Mouse (Mus musculus) heart, embryonic 15.5 days (tissue): Measurements from ENCODE around the gene Ankub1. TPM values are rescaled to one million over a fixed set of nuclear protein-coding genes. Genes with fewer than 3 reads are reported as not detected.

ENCODE experiments used
- ATAC-seq: fragments of 200-750 bp; cut with Nextera tagmentation; replicated peaks from 2 replicates; pipeline ENCODE4 v1.8.0; 2017; ENCODE audit warnings: low read depth, moderate TSS enrichment; ENCODE audit not compliant: insufficient number of reproducible peaks, insufficient read depth, low FRiP score
- H3K27ac ChIP-seq: fragments of 300-500 bp; sonication (generic); 2 replicates; pipeline ENCODE4 v1.5.1; 2015; ENCODE audit warnings: mild to moderate bottlenecking, inconsistent platforms
- H3K27me3 ChIP-seq: fragments of 300-500 bp; sonication (generic); 2 replicates; pipeline ENCODE4 v1.6.1; 2015; ENCODE audit warnings: inconsistent platforms
- H3K36me3 ChIP-seq: fragments of 300-500 bp; sonication (generic); 2 replicates; pipeline ENCODE4 v1.6.1; 2015; ENCODE audit warnings: mild to moderate bottlenecking, inconsistent platforms
- H3K4me1 ChIP-seq: fragments of 300-500 bp; sonication (generic); replicated peaks from 2 replicates; pipeline ENCODE4 v1.6.1; 2015; ENCODE audit warnings: inconsistent platforms
- H3K4me2 ChIP-seq: fragments of 300-500 bp; sonication (generic); 2 replicates; pipeline ENCODE4 v1.6.1; 2015; ENCODE audit warnings: inconsistent platforms, mild to moderate bottlenecking, moderate library complexity
- H3K4me3 ChIP-seq: fragments of 300-500 bp; sonication (generic); 2 replicates; pipeline ENCODE4 v1.5.1; 2015; ENCODE audit warnings: mild to moderate bottlenecking, inconsistent platforms
- H3K9ac ChIP-seq: fragments of 300-500 bp; sonication (generic); 2 replicates; pipeline ENCODE4 v1.6.1; 2015; ENCODE audit warnings: mild to moderate bottlenecking, inconsistent platforms
- H3K9me3 ChIP-seq: fragments of 300-500 bp; sonication (generic); replicated peaks from 2 replicates; pipeline ENCODE4 v1.6.1; 2016; ENCODE audit warnings: inconsistent platforms
- WGBS: fragments of 180-500 bp; shearing (Covaris S2); methylation state at CpG from one replicate; pipeline ENCODE4 v1.1.7; 2015; ENCODE audit warnings: mixed read lengths; 5-methylcytosine and 5-hydroxymethylcytosine counted together
- microRNA-seq: library from miRNA; unstranded; fragments of <30 nt; microRNA quantifications from one replicate; pipeline ENCODE4, GENCODE M21; 2016
- polyA plus RNA-seq: library from polyadenylated mRNA; unstranded; fragments of >200 nt; fragmentation: Nextera tagmentation; extraction: Ambion mirVana; gene quantifications from 2 replicates; pipeline ENCODE4 v1.2.1, GENCODE M21; 2015

Gene Ankub1
- polyA plus RNA-seq, 1 experiment from 2014 or later, result not detected

DNA sequence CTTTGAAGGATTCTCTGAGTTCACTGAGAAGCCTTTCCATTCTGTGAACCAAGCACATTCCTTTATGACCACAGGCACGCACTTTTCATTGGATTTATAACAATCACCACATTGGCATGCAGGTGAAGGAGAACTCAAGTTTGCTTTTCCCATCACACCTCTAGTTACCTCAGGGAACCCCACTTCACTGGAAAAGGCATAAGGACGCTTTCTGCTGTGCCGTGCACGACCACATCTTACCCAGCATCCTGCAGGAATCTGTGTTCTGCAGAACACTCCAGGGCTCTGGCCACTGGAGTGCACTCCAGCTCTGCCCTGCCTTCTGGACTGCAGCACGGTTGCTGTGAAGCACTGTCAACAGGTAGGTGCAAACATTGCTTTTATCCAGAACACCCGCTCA is 55.0 kb downstream of the Ankub1 start:
- no peak overlapping the region for H3K9ac ChIP-seq
- H3K36me3 ChIP-seq, result no peaks in the 10 kb centered on the region
- H3K9me3 ChIP-seq, result no peaks in the 10 kb centered on the region
- H3K4me2 ChIP-seq, result no peak overlapping the region
- H3K4me3 ChIP-seq, result no peak overlapping the region
- no peaks in the 10 kb centered on the region for H3K27me3 ChIP-seq
- no peaks in the 10 kb centered on the region for H3K4me1 ChIP-seq
- no peak overlapping the region for H3K27ac ChIP-seq
- ATAC-seq, result no peak
- 60% methylated on average over 6 of the region's 6 CpGs for WGBS

DNA sequence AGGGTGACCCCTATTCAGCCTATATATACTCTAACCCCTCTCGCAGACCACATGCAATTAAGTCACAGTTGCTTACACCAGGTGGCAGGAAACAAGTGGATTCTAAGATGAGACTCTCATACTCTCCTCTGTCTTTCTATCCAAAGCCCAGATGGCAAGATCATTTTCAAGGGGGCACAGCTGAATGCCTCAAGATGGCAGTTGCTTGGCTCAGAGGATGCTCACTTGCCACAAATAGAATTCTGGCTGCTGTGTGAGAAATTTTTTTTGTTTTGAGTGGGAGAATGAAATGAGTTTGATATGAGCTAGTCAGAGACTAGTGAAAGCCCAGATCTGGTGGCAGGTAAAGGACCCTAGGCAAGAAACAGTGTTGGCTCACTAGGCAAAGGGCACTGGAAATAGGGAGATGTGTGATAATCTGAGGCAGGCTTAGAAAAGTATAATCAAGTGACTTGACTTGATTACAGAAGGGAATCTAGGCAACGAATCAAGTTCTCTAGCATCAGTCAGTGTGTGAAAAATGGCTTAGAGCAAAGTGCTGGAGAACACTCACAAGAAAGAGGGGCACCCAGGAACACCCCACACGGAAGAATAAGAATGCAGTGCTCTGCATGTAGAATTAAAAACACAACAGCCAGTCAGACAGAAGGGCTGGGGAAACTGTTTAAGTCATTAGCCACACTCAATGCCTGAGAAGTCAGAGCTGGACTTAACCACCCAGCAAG is 57.7 kb downstream of the Ankub1 start:
- Histone ChIP-seq H3K9me3 (no peaks in the 10 kb centered on the region), H3K9ac (no peak overlapping the region), H3K36me3 (no peaks in the 10 kb centered on the region), H3K27me3 (no peaks in the 10 kb centered on the region), H3K27ac (no peak overlapping the region), H3K4me2 (no peak overlapping the region), H3K4me3 (no peak overlapping the region), H3K4me1 (no peaks in the 10 kb centered on the region)
- WGBS, result 58% methylated on average over 3 of the region's 3 CpGs
- ATAC-seq, result no peak

DNA sequence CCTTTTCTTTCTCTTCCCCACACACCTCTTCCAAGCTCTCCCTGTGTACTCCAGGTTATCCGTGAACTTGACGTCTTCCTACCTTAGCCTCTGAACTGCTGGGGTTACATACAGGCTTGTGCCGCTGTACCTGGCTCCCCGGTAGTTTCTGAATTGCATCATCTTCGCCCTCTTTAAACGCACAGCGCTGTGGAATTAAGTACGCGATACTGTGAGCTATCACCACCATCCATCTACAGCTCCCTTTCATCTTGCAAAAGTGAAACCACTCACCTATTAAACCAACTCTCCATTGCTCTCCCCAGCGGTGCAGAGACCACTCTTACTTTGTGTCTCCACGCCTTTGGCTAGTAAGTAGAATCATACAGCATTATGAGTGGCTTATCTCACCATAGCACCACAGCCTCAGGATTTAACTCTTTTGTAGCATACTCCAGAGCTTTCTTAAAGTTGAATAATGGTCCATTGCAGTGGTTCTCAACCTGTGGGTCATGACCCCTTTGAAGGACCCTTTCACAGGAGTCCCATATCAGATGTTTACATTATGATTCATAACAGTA is 65.6 kb downstream of the Ankub1 start:
- H3K9me3 ChIP-seq, result no peaks in the 10 kb centered on the region
- no peak overlapping the region for H3K9ac ChIP-seq
- 0 out of 2 replicates have a peak, but pooled peaks cover 4% of the 10 kb centered on the region for H3K4me1 ChIP-seq
- H3K4me3 ChIP-seq, result no peak overlapping the region
- H3K27ac ChIP-seq, result no peak overlapping the region
- H3K36me3 ChIP-seq, result no peaks in the 10 kb centered on the region
- ATAC-seq, result no peak
- no peaks in the 10 kb centered on the region for H3K27me3 ChIP-seq
- no peak overlapping the region for H3K4me2 ChIP-seq
- WGBS, result 64% methylated on average over 11 of the region's 11 CpGs

DNA sequence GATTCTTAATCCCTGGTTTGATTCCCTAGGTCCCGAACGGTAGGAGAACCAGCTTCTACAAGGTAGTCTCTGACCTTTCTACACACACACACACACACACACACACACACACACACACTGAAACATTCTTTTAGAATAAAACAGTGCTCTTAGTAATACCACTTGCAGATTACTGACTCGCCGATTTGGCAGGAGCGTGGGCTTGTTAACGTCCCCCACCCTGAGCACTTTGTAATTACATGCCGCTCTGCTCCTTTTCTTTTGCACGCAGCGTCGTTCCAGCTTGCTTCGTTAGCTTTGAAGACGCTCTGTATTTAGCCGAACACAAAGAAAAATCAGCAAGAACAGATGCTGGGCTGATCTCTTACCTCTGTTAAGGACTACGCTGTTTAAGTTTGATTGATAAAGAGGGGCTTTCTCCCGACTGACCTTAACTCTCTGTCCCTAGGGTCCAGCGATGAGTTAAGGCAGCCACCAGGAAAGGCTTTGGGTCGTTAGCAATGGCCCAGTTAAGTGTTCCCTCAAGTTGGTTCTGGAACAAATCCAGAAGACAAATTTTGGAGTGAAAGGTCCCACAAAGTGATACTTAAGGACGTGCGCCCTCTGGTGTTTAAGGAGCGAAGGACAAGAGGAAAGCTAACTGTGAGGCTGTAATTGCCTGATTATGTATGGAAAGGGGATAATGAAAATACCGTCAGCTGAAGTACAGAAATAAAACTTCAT is 67.2 kb downstream of the Ankub1 start:
- 0 out of 2 replicates have a peak, but pooled peaks have one; percentile 35 for ATAC-seq
- no peaks in the 10 kb centered on the region for H3K9me3 ChIP-seq
- WGBS, result 28% methylated on average over 21 of the region's 21 CpGs

DNA sequence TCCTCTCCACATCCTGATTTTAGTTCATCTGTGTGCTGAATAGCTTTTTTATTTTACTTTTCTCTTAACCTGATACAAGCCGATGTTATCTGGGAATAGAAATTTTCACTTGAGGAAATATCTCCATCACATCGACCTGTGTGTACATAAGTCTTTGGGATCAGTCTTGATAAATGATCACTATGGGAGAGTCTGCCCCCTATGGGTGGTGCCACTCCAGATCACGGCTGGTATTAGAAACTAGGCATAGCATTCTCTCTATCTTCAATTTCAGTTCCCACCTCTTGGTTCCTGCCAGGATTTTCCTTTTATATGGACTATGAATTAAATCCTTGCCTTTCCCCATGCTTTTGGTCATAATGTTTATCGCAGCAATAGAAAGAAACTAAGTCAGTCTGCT is 72.9 kb downstream of the Ankub1 start:
- H3K4me1 ChIP-seq, result no peaks in the 10 kb centered on the region
- ATAC-seq, result no peak
- no peak overlapping the region for H3K27ac ChIP-seq
- H3K4me2 ChIP-seq, result no peak overlapping the region
- no peaks in the 10 kb centered on the region for H3K27me3 ChIP-seq
- H3K4me3 ChIP-seq, result no peak overlapping the region
- H3K9me3 ChIP-seq, result no peaks in the 10 kb centered on the region
- H3K36me3 ChIP-seq, result no peaks in the 10 kb centered on the region
- no peak overlapping the region for H3K9ac ChIP-seq
- WGBS, result 69% methylated on average over 4 of the region's 4 CpGs

More for the DNA sequence above, 67.2 kb downstream of the Ankub1 start:
- H3K4me3 ChIP-seq, result peak overlapping the region; percentile 35
- no peaks in the 10 kb centered on the region for H3K27me3 ChIP-seq
- peak overlapping the region; percentile 66 for H3K4me2 ChIP-seq
- peak overlapping the region; percentile 16; the same call in 1 of the 2 replicates for H3K9ac ChIP-seq
- H3K36me3 ChIP-seq, result no peaks in the 10 kb centered on the region
- 0 out of 2 replicates have a peak, but pooled peaks cover 4% of the 10 kb centered on the region for H3K4me1 ChIP-seq
- no peak overlapping the region for H3K27ac ChIP-seq

DNA sequence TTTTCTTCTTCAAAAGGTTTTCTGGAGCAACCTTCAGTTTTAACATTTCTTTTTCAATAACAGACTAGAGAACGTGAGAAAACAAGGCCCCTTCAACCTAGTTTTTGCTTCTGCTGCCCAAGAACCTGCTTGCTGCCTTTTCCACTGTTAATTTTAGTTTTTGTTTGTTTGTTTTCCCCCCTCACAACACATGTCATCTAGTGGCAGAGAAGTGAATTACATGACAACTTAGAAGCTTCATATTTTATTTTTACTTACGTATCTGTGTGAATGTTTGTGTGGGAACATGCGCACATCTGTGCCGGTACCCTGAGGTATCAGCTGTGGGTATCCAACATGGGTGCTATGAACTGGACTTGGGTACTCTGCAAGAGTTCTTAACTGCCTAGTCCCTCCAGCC is 76.9 kb downstream of the Ankub1 start:
- Histone ChIP-seq H3K9me3 (no peaks in the 10 kb centered on the region), H3K4me1 (peaks cover 4% of the 10 kb centered on the region), H3K9ac (no peak overlapping the region), H3K27me3 (no peaks in the 10 kb centered on the region), H3K36me3 (no peaks in the 10 kb centered on the region), H3K27ac (no peak overlapping the region), H3K4me3 (no peak overlapping the region), H3K4me2 (no peak overlapping the region)
- WGBS, result 87% methylated on average over 4 of the region's 4 CpGs
- no peak for ATAC-seq

DNA sequence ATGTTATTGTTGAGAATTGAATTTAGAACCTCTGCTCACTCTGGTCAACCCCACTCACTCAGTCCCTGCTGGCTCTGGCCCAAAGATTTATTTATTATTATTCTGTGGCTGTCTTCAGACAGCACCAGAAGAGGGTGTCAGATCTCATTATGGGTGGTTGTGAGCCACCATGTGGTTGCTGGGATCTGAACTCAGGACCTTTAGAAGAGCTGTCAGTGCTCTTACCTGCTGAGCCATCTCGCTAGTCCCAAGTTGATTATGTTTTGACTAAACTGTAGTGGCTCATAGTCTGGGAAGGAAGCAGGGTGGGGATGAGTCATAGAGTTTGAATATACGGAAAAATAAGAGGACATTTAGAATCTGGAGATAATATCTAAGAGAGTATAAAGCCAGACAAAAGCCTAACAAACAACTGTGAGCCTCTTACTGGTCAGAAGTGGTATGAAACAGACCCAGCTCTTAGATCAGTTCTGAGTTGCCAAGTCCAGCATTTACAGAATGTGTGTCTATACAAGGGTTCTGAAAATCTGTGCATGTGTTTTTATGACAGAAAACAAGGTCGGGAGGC is 80.1 kb downstream of the Ankub1 start:
- no peaks in the 10 kb centered on the region for H3K36me3 ChIP-seq
- ATAC-seq, result no peak
- no peaks in the 10 kb centered on the region for H3K9me3 ChIP-seq
- no peak overlapping the region for H3K4me3 ChIP-seq
- H3K9ac ChIP-seq, result no peak overlapping the region
- H3K27ac ChIP-seq, result no peak overlapping the region
- H3K4me2 ChIP-seq, result no peak overlapping the region
- WGBS, result 65% methylated on average over 3 of the region's 3 CpGs
- H3K4me1 ChIP-seq, result peaks cover 4% of the 10 kb centered on the region
- no peaks in the 10 kb centered on the region for H3K27me3 ChIP-seq

DNA sequence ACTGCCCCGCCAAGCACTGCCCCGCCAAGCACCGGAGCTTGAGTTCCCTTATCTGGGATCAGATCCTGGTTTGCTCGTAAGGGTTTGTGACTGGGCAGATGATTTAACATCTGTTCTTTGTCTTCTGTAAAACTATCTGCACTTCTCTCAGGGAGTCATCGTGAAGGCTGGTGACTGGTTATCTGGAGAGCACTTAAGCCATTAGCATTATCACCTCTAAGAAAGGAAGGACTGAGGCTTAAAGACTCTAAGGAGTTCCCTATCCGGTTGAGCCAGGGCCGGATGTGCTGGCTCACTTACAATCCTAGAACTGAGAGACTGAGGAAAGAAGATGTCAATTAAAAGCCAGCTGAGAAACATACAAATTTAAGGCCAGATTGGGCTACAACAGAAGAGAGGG is 80.8 kb downstream of the Ankub1 start:
- H3K4me3 ChIP-seq, result no peak overlapping the region

More for the DNA sequence above, 80.8 kb downstream of the Ankub1 start:
- WGBS, result 23% methylated on average over 7 of the region's 7 CpGs
- H3K27me3 ChIP-seq, result no peaks in the 10 kb centered on the region
- no peak for ATAC-seq
- H3K4me1 ChIP-seq, result peaks cover 4% of the 10 kb centered on the region
- H3K36me3 ChIP-seq, result no peaks in the 10 kb centered on the region
- no peak overlapping the region for H3K27ac ChIP-seq
- H3K9ac ChIP-seq, result no peak overlapping the region
- H3K4me2 ChIP-seq, result no peak overlapping the region
- no peaks in the 10 kb centered on the region for H3K9me3 ChIP-seq

Small RNA genes lying within 50 kb of the gene (microRNA-seq; reads per million reads assigned to microRNA genes)
- not detected for gene Mir6377

Other genes with a start within 250 kb of the Ankub1 start
- gene Wwtr1, start 116.9 kb downstream of the Ankub1 start, polyA plus RNA-seq, result 18.2 and 18.6 TPM in 2 replicates
- gene Commd2, start 41.1 kb downstream of the Ankub1 start, polyA plus RNA-seq, result 39.8 and 43.2 TPM in 2 replicates
- 73.6 and 85.8 TPM in 2 replicates for gene Rnf13, start 43.3 kb upstream of the Ankub1 start, polyA plus RNA-seq
- gene Pfn2, start 155.3 kb upstream of the Ankub1 start, polyA plus RNA-seq, result 42.1 and 53.0 TPM in 2 replicates